Mouse (Mus musculus): ENCODE measurements around the gene Cdk5r1. TPM values are rescaled to one million over a fixed set of nuclear protein-coding genes. Genes with fewer than 3 reads are reported as not detected.

Cdk5r1 gene
- polyA plus RNA-seq, 1 experiment from 2014 or later: 92.7 TPM

- no peak overlapping the region for H3K9ac ChIP-seq
- H3K36me3 ChIP-seq (replicated peaks; ENCODE audit: control insufficient read depth, insufficient read depth): no peaks in the 10 kb centered on the region
- no peak overlapping the region for H3K4me3 ChIP-seq (replicated peaks; ENCODE audit: low read length)
- ATAC-seq (ENCODE audit: low FRiP score): no peak
- no peaks in the 10 kb centered on the region for H3K9me3 ChIP-seq (ENCODE audit: control insufficient read depth, low read length)
- no peaks in the 10 kb centered on the region for H3K27me3 ChIP-seq (ENCODE audit: control insufficient read depth, insufficient read depth, low read length)
- no peak for DNase-seq (ENCODE audit: low spot score)
- no peak overlapping the region for H3K27ac ChIP-seq
- WGBS: 91% methylated on average over 6 of the region's 6 CpGs
- no peak overlapping the region for H3K4me2 ChIP-seq (replicated peaks)
- peaks cover 41% of the 10 kb centered on the region for H3K4me1 ChIP-seq (replicated peaks; ENCODE audit: control insufficient read depth, insufficient read depth, low read length)
Measured at GRCm38 (mm10) chr11:80507791-80508190, 31.0 kb downstream of the Cdk5r1 start.

GRCm38 (mm10) chr11:80508361-80509175 is 31.7 kb downstream of the Cdk5r1 start:
- H3K36me3 ChIP-seq (replicated peaks; ENCODE audit: control insufficient read depth, insufficient read depth): no peaks in the 10 kb centered on the region
- H3K4me1 ChIP-seq (replicated peaks; ENCODE audit: control insufficient read depth, insufficient read depth, low read length): peaks cover 34% of the 10 kb centered on the region
- H3K4me2 ChIP-seq (replicated peaks): no peak overlapping the region
- ATAC-seq (ENCODE audit: low FRiP score): no peak
- 0 out of 2 replicates have a peak overlapping the region, but pooled peaks have one; percentile 12 for H3K9ac ChIP-seq
- 45% methylated on average over 19 of the region's 19 CpGs for WGBS
- H3K27ac ChIP-seq: peak overlapping the region; percentile 21
- H3K9me3 ChIP-seq (ENCODE audit: control insufficient read depth, low read length): no peaks in the 10 kb centered on the region
- H3K4me3 ChIP-seq (replicated peaks; ENCODE audit: low read length): no peak overlapping the region
- no peaks in the 10 kb centered on the region for H3K27me3 ChIP-seq (ENCODE audit: control insufficient read depth, insufficient read depth, low read length)
- DNase-seq (ENCODE audit: low spot score): no peak

DNA sequence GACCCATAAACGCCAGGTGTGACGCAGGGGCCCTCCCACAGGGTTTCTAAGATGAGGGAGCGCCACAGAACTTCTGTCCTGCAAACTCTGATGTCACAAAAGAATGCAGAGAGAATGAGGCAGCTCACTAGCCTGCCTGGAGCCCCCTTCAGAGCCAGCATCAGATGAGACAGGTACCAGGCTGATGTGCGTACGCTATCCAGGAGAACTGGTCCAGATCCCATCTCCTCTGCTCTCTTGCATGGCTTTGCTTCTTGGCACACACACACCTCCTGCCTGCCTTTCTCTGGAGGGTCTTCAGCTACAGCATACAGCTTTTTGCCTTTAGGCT is 32.3 kb downstream of the Cdk5r1 start:
- Histone ChIP-seq H3K27ac (peak overlapping the region; percentile 21; the same call in 1 of the 2 replicates), H3K27me3 (ENCODE audit: control insufficient read depth, insufficient read depth, low read length) (no peaks in the 10 kb centered on the region), H3K9me3 (ENCODE audit: control insufficient read depth, low read length) (no peaks in the 10 kb centered on the region), H3K4me1 (replicated peaks; ENCODE audit: control insufficient read depth, insufficient read depth, low read length) (peaks cover 34% of the 10 kb centered on the region), H3K4me2 (replicated peaks) (no peak overlapping the region), H3K36me3 (replicated peaks; ENCODE audit: control insufficient read depth, insufficient read depth) (no peaks in the 10 kb centered on the region), H3K4me3 (replicated peaks; ENCODE audit: low read length) (no peak overlapping the region), H3K9ac (0 out of 2 replicates have a peak overlapping the region, but pooled peaks have one; percentile 12)
- DNase-seq (ENCODE audit: low spot score) (no peak), ATAC-seq (ENCODE audit: low FRiP score) (no peak)
- WGBS: 74% methylated on average over 5 of the region's 5 CpGs

DNA sequence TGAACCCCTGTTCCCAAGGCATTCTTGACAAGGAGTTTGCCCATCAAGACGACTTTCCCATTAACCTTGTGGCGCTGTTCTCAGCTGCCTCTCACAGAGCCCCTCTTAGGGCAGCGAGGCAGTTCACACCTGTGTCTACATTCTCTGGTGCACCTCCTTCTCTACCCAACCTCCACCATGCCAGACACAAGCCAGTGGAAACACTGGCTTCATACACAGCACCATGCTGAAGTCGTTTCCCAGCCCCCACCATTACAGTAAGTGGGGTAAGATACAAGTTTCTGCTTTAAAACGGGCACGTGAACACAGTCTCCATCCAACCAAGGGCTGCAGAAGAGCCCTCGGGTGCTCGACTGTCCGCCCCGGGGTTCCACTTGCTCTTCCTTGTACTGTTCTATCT is 33.3 kb downstream of the Cdk5r1 start:
- DNase-seq (ENCODE audit: low spot score) (no peak), ATAC-seq (ENCODE audit: low FRiP score) (no peak)
- Histone ChIP-seq H3K9ac (no peak overlapping the region), H3K4me1 (replicated peaks; ENCODE audit: control insufficient read depth, insufficient read depth, low read length) (peaks cover 29% of the 10 kb centered on the region), H3K27ac (no peak overlapping the region), H3K36me3 (replicated peaks; ENCODE audit: control insufficient read depth, insufficient read depth) (no peaks in the 10 kb centered on the region), H3K4me3 (replicated peaks; ENCODE audit: low read length) (no peak overlapping the region), H3K27me3 (ENCODE audit: control insufficient read depth, insufficient read depth, low read length) (no peaks in the 10 kb centered on the region), H3K4me2 (replicated peaks) (no peak overlapping the region), H3K9me3 (ENCODE audit: control insufficient read depth, low read length) (no peaks in the 10 kb centered on the region)
- WGBS: 85% methylated on average over 10 of the region's 10 CpGs

GRCm38 (mm10) chr11:80512313-80513056 is 35.7 kb downstream of the Cdk5r1 start:
- DNase-seq (ENCODE audit: low spot score) (no peak), ATAC-seq (ENCODE audit: low FRiP score) (no peak)
- Histone ChIP-seq H3K4me3 (replicated peaks; ENCODE audit: low read length) (no peak overlapping the region), H3K4me1 (replicated peaks; ENCODE audit: control insufficient read depth, insufficient read depth, low read length) (peaks cover 33% of the 10 kb centered on the region; the same call in 1 of the 2 replicates), H3K4me2 (replicated peaks) (no peak overlapping the region), H3K36me3 (replicated peaks; ENCODE audit: control insufficient read depth, insufficient read depth) (no peaks in the 10 kb centered on the region), H3K9ac (no peak overlapping the region), H3K27ac (no peak overlapping the region), H3K27me3 (ENCODE audit: control insufficient read depth, insufficient read depth, low read length) (no peaks in the 10 kb centered on the region), H3K9me3 (ENCODE audit: control insufficient read depth, low read length) (no peaks in the 10 kb centered on the region)
- WGBS: 71% methylated on average over 19 of the region's 19 CpGs

DNA sequence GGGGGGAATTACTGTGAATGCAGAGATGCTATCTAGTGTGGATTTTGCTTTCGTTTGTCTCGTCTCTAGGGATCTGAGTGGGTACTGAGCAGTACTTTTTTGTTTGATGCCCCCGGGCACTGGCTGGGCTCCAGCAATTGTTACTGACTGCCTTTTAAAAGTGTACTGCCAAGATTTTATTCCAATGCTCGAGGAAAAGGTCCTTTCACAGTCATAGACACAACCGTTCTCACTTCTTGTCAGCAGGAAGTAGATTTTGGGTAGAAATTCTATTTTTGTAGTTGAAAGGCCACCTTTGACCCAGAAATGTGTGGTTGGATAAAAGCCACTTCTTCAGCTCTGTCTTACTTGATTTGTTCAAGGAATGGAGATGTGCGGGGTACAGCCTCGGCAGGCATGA is 37.0 kb downstream of the Cdk5r1 start:
- ATAC-seq (ENCODE audit: low FRiP score): no peak
- H3K4me2 ChIP-seq (replicated peaks): no peak overlapping the region
- H3K4me3 ChIP-seq (replicated peaks; ENCODE audit: low read length): no peak overlapping the region
- H3K4me1 ChIP-seq (replicated peaks; ENCODE audit: control insufficient read depth, insufficient read depth, low read length): peaks cover 42% of the 10 kb centered on the region
- no peaks in the 10 kb centered on the region for H3K36me3 ChIP-seq (replicated peaks; ENCODE audit: control insufficient read depth, insufficient read depth)
- 48% methylated on average over 7 of the region's 7 CpGs for WGBS
- no peaks in the 10 kb centered on the region for H3K9me3 ChIP-seq (ENCODE audit: control insufficient read depth, low read length)
- no peak for DNase-seq (ENCODE audit: low spot score)
- H3K27ac ChIP-seq: no peak overlapping the region
- no peak overlapping the region for H3K9ac ChIP-seq
- H3K27me3 ChIP-seq (ENCODE audit: control insufficient read depth, insufficient read depth, low read length): no peaks in the 10 kb centered on the region

DNA sequence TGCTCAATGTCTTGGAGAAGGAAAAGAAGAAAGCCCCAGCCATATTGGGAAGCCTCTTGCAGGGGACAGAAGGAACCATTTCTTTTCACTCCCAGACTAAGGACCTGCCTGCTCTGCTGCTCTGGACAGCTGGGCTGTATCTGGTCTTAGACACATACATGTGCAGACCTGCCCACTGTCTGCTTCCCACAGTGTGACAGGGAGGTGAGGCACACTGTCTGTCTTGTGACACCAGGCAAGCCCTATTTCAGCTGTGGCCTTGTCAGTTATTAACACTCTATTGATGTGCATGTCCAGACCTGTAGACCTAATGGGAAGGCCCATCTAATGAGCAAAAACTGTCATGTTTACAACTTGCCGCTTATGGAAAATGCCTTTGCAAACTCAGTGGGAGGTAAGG is 38.5 kb downstream of the Cdk5r1 start:
- no peaks in the 10 kb centered on the region for H3K9me3 ChIP-seq (ENCODE audit: control insufficient read depth, low read length)
- H3K4me2 ChIP-seq (replicated peaks): no peak overlapping the region
- DNase-seq (ENCODE audit: low spot score): no peak
- no peaks in the 10 kb centered on the region for H3K27me3 ChIP-seq (ENCODE audit: control insufficient read depth, insufficient read depth, low read length)
- H3K36me3 ChIP-seq (replicated peaks; ENCODE audit: control insufficient read depth, insufficient read depth): no peaks in the 10 kb centered on the region
- H3K27ac ChIP-seq: no peak overlapping the region
- no peak for ATAC-seq (ENCODE audit: low FRiP score)
- WGBS: 47% methylated on average over 1 of the region's 1 CpGs
- H3K9ac ChIP-seq: 0 out of 2 replicates have a peak overlapping the region, but pooled peaks have one; percentile 1
- peaks cover 46% of the 10 kb centered on the region for H3K4me1 ChIP-seq (replicated peaks; ENCODE audit: control insufficient read depth, insufficient read depth, low read length)
- no peak overlapping the region for H3K4me3 ChIP-seq (replicated peaks; ENCODE audit: low read length)

GRCm38 (mm10) chr11:80515895-80516294 is 39.1 kb downstream of the Cdk5r1 start:
- no peak overlapping the region for H3K27ac ChIP-seq

More at GRCm38 (mm10) chr11:80515895-80516294, 39.1 kb downstream of the Cdk5r1 start:
- H3K9ac ChIP-seq: 0 out of 2 replicates have a peak overlapping the region, but pooled peaks have one; percentile 1
- H3K4me1 ChIP-seq (replicated peaks; ENCODE audit: control insufficient read depth, insufficient read depth, low read length): peaks cover 46% of the 10 kb centered on the region
- DNase-seq (ENCODE audit: low spot score) (no peak), ATAC-seq (ENCODE audit: low FRiP score) (no peak)
- no peaks in the 10 kb centered on the region for H3K9me3 ChIP-seq (ENCODE audit: control insufficient read depth, low read length)
- H3K27me3 ChIP-seq (ENCODE audit: control insufficient read depth, insufficient read depth, low read length): no peaks in the 10 kb centered on the region
- no peak overlapping the region for H3K4me2 ChIP-seq (replicated peaks)
- H3K36me3 ChIP-seq (replicated peaks; ENCODE audit: control insufficient read depth, insufficient read depth): no peaks in the 10 kb centered on the region
- no peak overlapping the region for H3K4me3 ChIP-seq (replicated peaks; ENCODE audit: low read length)
- 80% methylated on average over 8 of the region's 8 CpGs for WGBS
